Mouse (Mus musculus) bone marrow macrophage, adult 2 months (primary cell): Measurements from ENCODE around the gene Ythdf2. TPM values are rescaled to one million over a fixed set of nuclear protein-coding genes. Genes with fewer than 3 reads are reported as not detected.
"Not testable (repeated sequence)": the region's sequence is repeated elsewhere in the genome, so short reads cannot be mapped to it uniquely, and the experiment has no call there.

Source experiments
- H3K27ac ChIP-seq: 2 replicates; pipeline ENCODE4 v1.5.1; 2012; ENCODE audit warnings: low read depth, low read length; ENCODE audit not compliant: insufficient read depth
- H3K4me1 ChIP-seq: 2 replicates; pipeline ENCODE4 v1.6.1; 2012; ENCODE audit warnings: low read length; ENCODE audit not compliant: control insufficient read depth, insufficient read depth
- H3K4me3 ChIP-seq: 2 replicates; pipeline ENCODE4 v1.5.1; 2012; ENCODE audit warnings: mild to moderate bottlenecking, low read length, moderate library complexity; ENCODE audit not compliant: insufficient read depth
- CTCF ChIP-seq: IDR thresholded peaks from 2 replicates; pipeline ENCODE4 v1.5.1; 2012; ENCODE audit warnings: low read depth, mild to moderate bottlenecking, low read length, moderate library complexity
- POLR2A ChIP-seq: IDR thresholded peaks from 2 replicates; pipeline ENCODE4 v1.6.1; 2012; ENCODE audit warnings: mild to moderate bottlenecking, low read depth, low read length, borderline replicate concordance
- polyA plus RNA-seq: library from polyadenylated mRNA; stranded (reverse); fragments of >200 nt; gene quantifications from 2 replicates; pipeline ENCODE4 v1.2.4, GENCODE M21; 2012; ENCODE audit not compliant: missing spikeins, insufficient read depth, insufficient read length

Gene Ythdf2
- polyA plus RNA-seq, 1 experiment = 51.4 TPM

DNA sequence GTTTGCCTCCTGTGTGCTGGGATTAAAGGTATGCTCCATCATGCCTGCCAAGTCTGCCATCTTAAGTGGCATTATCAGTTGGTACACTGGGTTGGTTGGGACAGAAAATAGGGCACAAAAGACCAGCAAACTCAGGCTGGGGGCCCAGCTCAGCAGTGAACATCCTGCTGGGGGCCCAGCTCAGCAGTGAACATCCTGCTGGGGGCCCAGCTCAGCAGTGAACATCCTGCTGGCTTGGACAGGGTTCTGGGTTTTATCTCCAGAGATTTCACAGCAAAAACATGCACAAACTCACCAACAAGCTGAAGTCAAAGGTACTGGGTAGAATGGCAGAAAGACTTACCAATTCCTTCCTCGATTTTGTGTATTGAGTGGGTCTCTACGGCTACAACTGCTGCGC is 33.5 kb upstream of the Ythdf2 start:
- Histone ChIP-seq H3K4me3 (no peak overlapping the region), H3K27ac (no peak overlapping the region), H3K4me1 (peaks cover 26% of the 10 kb centered on the region)
- TF ChIP-seq POLR2A (no peak), CTCF (no peak)

GRCm38 (mm10) chr4:132241208-132241607 is 29.1 kb upstream of the Ythdf2 start:
- Histone ChIP-seq H3K27ac (no peak overlapping the region), H3K4me1 (peaks cover 5% of the 10 kb centered on the region), H3K4me3 (no peak overlapping the region)
- TF ChIP-seq POLR2A (no peak), CTCF (no peak)

- Histone ChIP-seq H3K27ac (no peak overlapping the region), H3K4me1 (peaks cover under 1% of the 10 kb centered on the region; the same call in 1 of the 2 replicates), H3K4me3 (no peak overlapping the region)
- TF ChIP-seq POLR2A = no peak
- TF ChIP-seq CTCF = no peak
Observed at GRCm38 (mm10) chr4:132240367-132240766, 28.3 kb upstream of the Ythdf2 start.

GRCm38 (mm10) chr4:132238356-132238755 is 26.3 kb upstream of the Ythdf2 start:
- TF ChIP-seq CTCF = no peak
- TF ChIP-seq POLR2A = no peak
- Histone ChIP-seq H3K27ac (no peak overlapping the region), H3K4me3 (no peak overlapping the region), H3K4me1 (no peaks in the 10 kb centered on the region)

DNA sequence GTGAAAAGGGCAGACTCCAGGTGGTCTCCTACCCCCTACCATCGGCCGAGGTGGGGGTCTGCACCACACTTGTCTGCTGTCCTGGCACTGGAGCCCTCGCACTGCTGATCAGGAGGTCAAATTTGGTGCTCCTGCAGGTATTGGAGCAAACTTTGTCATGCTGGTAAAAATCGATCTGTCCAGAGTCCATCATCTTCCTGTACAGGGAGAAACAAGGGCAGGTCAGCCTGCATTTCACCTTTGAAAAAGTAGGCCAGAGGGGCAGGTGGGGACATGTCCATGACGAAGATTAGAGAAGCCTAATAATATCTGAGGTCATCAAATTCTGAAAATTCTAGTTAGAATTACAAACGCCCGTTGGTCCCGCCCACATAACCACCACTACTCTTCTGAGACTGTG is 22.6 kb upstream of the Ythdf2 start:
- Histone ChIP-seq H3K27ac (no peak overlapping the region), H3K4me1 (no peaks in the 10 kb centered on the region), H3K4me3 (no peak overlapping the region)
- no peak for TF ChIP-seq POLR2A
- TF ChIP-seq CTCF = no peak

DNA sequence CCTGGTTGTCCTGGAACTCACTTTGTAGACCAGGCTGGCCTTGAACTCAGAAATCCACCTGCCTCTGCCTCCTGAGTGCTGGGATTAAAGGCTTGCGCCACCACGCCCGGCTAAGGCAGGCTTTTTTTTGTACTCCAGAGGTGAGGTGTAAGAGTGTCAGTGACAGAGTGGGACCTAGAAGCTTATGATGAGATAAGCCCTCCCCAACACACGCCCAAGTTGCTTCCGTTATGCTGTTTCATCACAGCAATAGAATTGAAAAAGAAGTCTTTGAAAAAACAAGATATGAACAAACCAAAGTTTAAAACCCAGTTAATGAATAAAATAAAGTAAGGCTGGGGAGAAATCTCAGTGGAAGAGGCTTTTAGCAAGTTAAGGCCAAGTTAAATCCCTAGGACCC is 18.3 kb upstream of the Ythdf2 start:
- Histone ChIP-seq H3K4me3 (no peak overlapping the region), H3K4me1 (0 out of 2 replicates have a peak, but pooled peaks cover 2% of the 10 kb centered on the region), H3K27ac (no peak overlapping the region)
- no peak for TF ChIP-seq CTCF
- TF ChIP-seq POLR2A = no peak

DNA sequence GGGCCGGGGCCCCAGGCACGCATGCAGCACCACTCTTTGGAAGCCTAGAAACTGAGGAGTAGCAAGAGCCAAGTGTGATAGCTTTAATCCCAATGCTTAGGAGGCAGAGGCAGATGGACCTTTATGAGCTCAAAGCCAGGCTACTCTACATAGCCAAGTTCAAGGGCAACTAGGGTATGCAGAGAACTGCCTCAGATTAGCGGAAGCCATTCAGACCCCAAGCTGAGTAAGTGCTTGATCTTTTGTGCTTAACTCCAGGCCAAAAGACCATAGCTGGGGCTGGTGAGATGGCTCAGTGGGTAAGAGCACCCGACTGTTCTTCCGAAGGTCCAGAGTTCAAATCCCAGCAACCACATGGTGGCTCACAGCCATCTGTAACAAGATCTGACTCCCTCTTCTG is 9.9 kb upstream of the Ythdf2 start:
- peaks cover 20% of the 10 kb centered on the region for H3K4me1 ChIP-seq
- H3K27ac ChIP-seq, H3K4me3 ChIP-seq: not testable (repeated sequence)

GRCm38 (mm10) chr4:132218439-132218838 is 6.3 kb upstream of the Ythdf2 start:
- H3K4me1 ChIP-seq = peaks cover 42% of the 10 kb centered on the region
- H3K4me3 ChIP-seq, H3K27ac ChIP-seq: not testable (repeated sequence)

DNA sequence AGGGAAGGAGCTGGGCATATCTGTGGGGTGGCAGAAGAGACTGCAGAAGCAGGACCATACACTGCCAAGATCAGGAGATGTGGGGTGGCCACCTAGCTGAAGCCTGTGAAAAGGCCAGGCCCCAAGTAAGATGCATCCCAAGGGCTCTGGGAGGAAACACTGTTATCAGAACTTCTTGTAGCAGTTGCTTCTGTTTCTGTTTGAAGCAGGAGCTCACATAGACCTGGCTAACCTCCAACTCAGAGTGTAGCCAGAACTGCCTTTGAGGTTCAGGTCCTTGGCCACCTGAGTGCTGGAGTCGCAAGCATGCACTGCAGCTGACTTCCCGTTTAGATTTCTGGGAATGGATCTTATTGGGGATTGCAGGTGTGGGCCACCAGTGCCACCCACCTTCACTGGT is 5.7 kb upstream of the Ythdf2 start:
- H3K4me1 ChIP-seq = peaks cover 42% of the 10 kb centered on the region
- no peak overlapping the region for H3K4me3 ChIP-seq
- peak overlapping the region; percentile 53 for H3K27ac ChIP-seq
- TF ChIP-seq POLR2A (no peak), CTCF (no peak)

- TF ChIP-seq POLR2A (no peak), CTCF (no peak)
- peaks cover 46% of the 10 kb centered on the region for H3K4me1 ChIP-seq
- H3K4me3 ChIP-seq = no peak overlapping the region
- H3K27ac ChIP-seq = no peak overlapping the region
Observed at GRCm38 (mm10) chr4:132216602-132217001, 4.5 kb upstream of the Ythdf2 start.

- peak overlapping the region; percentile 80 for H3K27ac ChIP-seq
- H3K4me3 ChIP-seq = no peak overlapping the region
- H3K4me1 ChIP-seq = peaks cover 44% of the 10 kb centered on the region
- no peak for TF ChIP-seq POLR2A
- TF ChIP-seq CTCF = no peak
Observed at GRCm38 (mm10) chr4:132214847-132215246, 2.7 kb upstream of the Ythdf2 start.
